Mouse (Mus musculus): ENCODE measurements around the gene Smim4. TPM values are rescaled to one million over a fixed set of nuclear protein-coding genes. Genes with fewer than 3 reads are reported as not detected.
A peak's percentile ranks its signal among the peaks of the same experiment; 100 is the strongest.

The Smim4 gene
- 70.5 TPM for polyA plus RNA-seq (2012; fragmentation: generic; extraction: Trizol)
- long read RNA-seq, experiment 1, transcript Smim4-201 (2 exons, 311 nt), result major isoform, 30 of 39 reads
- long read RNA-seq, experiment 1, partial matches to known transcripts, result 0 of 39 reads
- long read RNA-seq, experiment 1, other reads (novel, unspliced or antisense), result 5 of 39 reads
- long read RNA-seq, experiment 2, partial matches to known transcripts, result 0 of 2 reads
- long read RNA-seq, experiment 2, other reads (novel, unspliced or antisense), result 1 of 2 reads

GRCm38 (mm10) chr14:31128826-31129219 lies at the start of gene Smim4:
Gene Smim4 (minus strand): TSS chr14:31128956.
- Histone ChIP-seq H3K4me3 (ENCODE audit: insufficient read depth, poor library complexity, severe bottlenecking) (peak within 1 kb of the TSS; percentile 62), H3K79me3 (ENCODE audit: low read depth) (peaks cover 23% of the 10 kb centered on the region), H3K79me2 (ENCODE audit: control insufficient read depth, insufficient read depth) (peaks cover 49% of the 10 kb centered on the region), H3ac (ENCODE audit: control insufficient read depth, insufficient read length, low read depth) (peak within 1 kb of the TSS; percentile 95), H3K27me3 (ENCODE audit: control insufficient read depth, insufficient read depth, insufficient read length) (no peaks in the 10 kb centered on the region), H3K36me3 (ENCODE audit: control insufficient read depth, insufficient read depth) (peaks cover 9% of the 10 kb centered on the region)
- TF ChIP-seq MYOG (IDR thresholded peaks at IDR 0.05; ENCODE audit: control insufficient read depth, extremely low read depth, insufficient read length) (no peak), MAX (IDR thresholded peaks at IDR 0.05) (peak; percentile 63), CTCF (IDR thresholded peaks at IDR 0.05; ENCODE audit: control insufficient read depth, insufficient read depth, insufficient read length) (peak; percentile 69), USF1 (IDR thresholded peaks at IDR 0.05; ENCODE audit: low read depth) (peak; percentile 62), CEBPB (IDR thresholded peaks at IDR 0.05; ENCODE audit: low read depth) (no peak)

GRCm38 (mm10) chr14:31177715-31178114 lies 49.0 kb upstream of the Smim4 start:
- Histone ChIP-seq H3K27me3 (ENCODE audit: control insufficient read depth, insufficient read depth, insufficient read length) (no peaks in the 10 kb centered on the region), H3K79me2 (ENCODE audit: control insufficient read depth, insufficient read depth) (peaks cover 6% of the 10 kb centered on the region), H3K79me3 (ENCODE audit: low read depth) (peaks cover 6% of the 10 kb centered on the region), H3ac (ENCODE audit: control insufficient read depth, insufficient read length, low read depth) (no peak overlapping the region), H3K36me3 (ENCODE audit: control insufficient read depth, insufficient read depth) (peaks cover 93% of the 10 kb centered on the region), H3K4me3 (ENCODE audit: insufficient read depth, poor library complexity, severe bottlenecking) (no peak overlapping the region)
- no peak for TF ChIP-seq USF1 (IDR thresholded peaks at IDR 0.05; ENCODE audit: low read depth)
- TF ChIP-seq CTCF (IDR thresholded peaks at IDR 0.05; ENCODE audit: control insufficient read depth, insufficient read depth, insufficient read length), result no peak
- no peak for TF ChIP-seq MYOG (IDR thresholded peaks at IDR 0.05; ENCODE audit: control insufficient read depth, extremely low read depth, insufficient read length)
- no peak for TF ChIP-seq MAX (IDR thresholded peaks at IDR 0.05)
- no peak for TF ChIP-seq FOSL1 (IDR thresholded peaks at IDR 0.05; ENCODE audit: insufficient read depth, low read length, poor library complexity, severe bottlenecking)
- no peak for TF ChIP-seq MYOD1 (IDR thresholded peaks at IDR 0.05; ENCODE audit: control insufficient read depth, insufficient read length, low read depth)
- no peak for TF ChIP-seq CEBPB (IDR thresholded peaks at IDR 0.05; ENCODE audit: low read depth)

- peaks cover 93% of the 10 kb centered on the region for H3K36me3 ChIP-seq (ENCODE audit: control insufficient read depth, insufficient read depth)
- no peak overlapping the region for H3ac ChIP-seq (ENCODE audit: control insufficient read depth, insufficient read length, low read depth)
- H3K79me3 ChIP-seq (ENCODE audit: low read depth), result peaks cover 6% of the 10 kb centered on the region
- TF ChIP-seq USF1 (IDR thresholded peaks at IDR 0.05; ENCODE audit: low read depth), result no peak
- no peak for TF ChIP-seq CEBPB (IDR thresholded peaks at IDR 0.05; ENCODE audit: low read depth)
- TF ChIP-seq MYOD1 (IDR thresholded peaks at IDR 0.05; ENCODE audit: control insufficient read depth, insufficient read length, low read depth), result no peak
- TF ChIP-seq MAX (IDR thresholded peaks at IDR 0.05), result no peak
- peaks cover 6% of the 10 kb centered on the region for H3K79me2 ChIP-seq (ENCODE audit: control insufficient read depth, insufficient read depth)
- no peak overlapping the region for H3K4me3 ChIP-seq (ENCODE audit: insufficient read depth, poor library complexity, severe bottlenecking)
- no peaks in the 10 kb centered on the region for H3K27me3 ChIP-seq (ENCODE audit: control insufficient read depth, insufficient read depth, insufficient read length)
Observed at GRCm38 (mm10) chr14:31177287-31177686, 48.5 kb upstream of the Smim4 start.

- no peak overlapping the region for H3K4me3 ChIP-seq (ENCODE audit: insufficient read depth, poor library complexity, severe bottlenecking)
- H3ac ChIP-seq (ENCODE audit: control insufficient read depth, insufficient read length, low read depth), result no peak overlapping the region
- peaks cover 6% of the 10 kb centered on the region for H3K79me2 ChIP-seq (ENCODE audit: control insufficient read depth, insufficient read depth)
- TF ChIP-seq MYOG (IDR thresholded peaks at IDR 0.05; ENCODE audit: control insufficient read depth, extremely low read depth, insufficient read length), result no peak
- H3K36me3 ChIP-seq (ENCODE audit: control insufficient read depth, insufficient read depth), result peaks cover 75% of the 10 kb centered on the region
- H3K79me3 ChIP-seq (ENCODE audit: low read depth), result peaks cover 2% of the 10 kb centered on the region
- no peaks in the 10 kb centered on the region for H3K27me3 ChIP-seq (ENCODE audit: control insufficient read depth, insufficient read depth, insufficient read length)
Observed at GRCm38 (mm10) chr14:31173537-31173936, 44.8 kb upstream of the Smim4 start.

DNA sequence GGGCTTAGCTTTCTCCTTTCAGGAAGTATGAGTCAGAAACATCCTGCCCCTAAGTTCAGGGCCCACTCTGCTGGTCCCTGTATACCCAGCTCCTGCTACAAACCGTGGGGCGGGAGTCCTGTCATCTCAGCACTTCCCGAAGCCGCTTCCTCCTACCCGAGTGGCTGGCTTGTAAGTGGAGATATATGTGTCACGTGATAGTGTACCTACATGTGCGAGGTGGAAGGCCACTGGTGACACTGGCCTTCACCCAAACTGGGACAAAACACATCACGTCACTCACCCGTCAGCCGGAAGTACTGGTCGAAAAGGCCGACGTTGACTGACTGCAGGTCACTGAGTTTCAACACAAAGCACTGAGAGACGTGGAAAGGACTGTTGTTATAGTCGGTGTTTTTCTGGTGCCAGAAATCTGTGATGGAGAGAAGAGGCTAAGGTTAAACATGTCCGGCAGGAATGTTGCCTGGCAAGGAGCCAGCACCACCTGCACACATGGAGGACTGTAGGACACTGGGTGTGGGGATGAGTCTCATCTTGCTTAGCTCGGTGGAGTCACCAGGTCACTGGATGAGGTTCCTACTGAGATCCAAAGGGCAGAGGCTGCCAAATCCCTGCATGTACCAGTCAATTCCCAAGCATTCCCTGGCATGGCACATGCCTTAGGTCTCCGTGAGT lies 44.2 kb upstream of the Smim4 start:
- Histone ChIP-seq H3K4me3 (ENCODE audit: insufficient read depth, poor library complexity, severe bottlenecking) (no peak overlapping the region), H3K79me2 (ENCODE audit: control insufficient read depth, insufficient read depth) (peaks cover 6% of the 10 kb centered on the region), H3ac (ENCODE audit: control insufficient read depth, insufficient read length, low read depth) (no peak overlapping the region), H3K36me3 (ENCODE audit: control insufficient read depth, insufficient read depth) (peaks cover 69% of the 10 kb centered on the region), H3K27me3 (ENCODE audit: control insufficient read depth, insufficient read depth, insufficient read length) (no peaks in the 10 kb centered on the region), H3K79me3 (ENCODE audit: low read depth) (no peaks in the 10 kb centered on the region)
- TF ChIP-seq MYOD1 (IDR thresholded peaks at IDR 0.05; ENCODE audit: control insufficient read depth, insufficient read length, low read depth) (no peak), USF1 (IDR thresholded peaks at IDR 0.05; ENCODE audit: low read depth) (no peak), CEBPB (IDR thresholded peaks at IDR 0.05; ENCODE audit: low read depth) (no peak), MAX (IDR thresholded peaks at IDR 0.05) (no peak), MYOG (IDR thresholded peaks at IDR 0.05; ENCODE audit: control insufficient read depth, extremely low read depth, insufficient read length) (no peak), FOSL1 (IDR thresholded peaks at IDR 0.05; ENCODE audit: insufficient read depth, low read length, poor library complexity, severe bottlenecking) (no peak)

GRCm38 (mm10) chr14:31171821-31172220 lies 43.1 kb upstream of the Smim4 start:
- TF ChIP-seq CTCF (IDR thresholded peaks at IDR 0.05; ENCODE audit: control insufficient read depth, insufficient read depth, insufficient read length) (no peak), USF1 (IDR thresholded peaks at IDR 0.05; ENCODE audit: low read depth) (no peak), MAX (IDR thresholded peaks at IDR 0.05) (no peak), MYOD1 (IDR thresholded peaks at IDR 0.05; ENCODE audit: control insufficient read depth, insufficient read length, low read depth) (no peak), MYOG (IDR thresholded peaks at IDR 0.05; ENCODE audit: control insufficient read depth, extremely low read depth, insufficient read length) (no peak), FOSL1 (IDR thresholded peaks at IDR 0.05; ENCODE audit: insufficient read depth, low read length, poor library complexity, severe bottlenecking) (no peak), CEBPB (IDR thresholded peaks at IDR 0.05; ENCODE audit: low read depth) (no peak)
- Histone ChIP-seq H3K4me3 (ENCODE audit: insufficient read depth, poor library complexity, severe bottlenecking) (no peak overlapping the region), H3ac (ENCODE audit: control insufficient read depth, insufficient read length, low read depth) (no peak overlapping the region), H3K79me3 (ENCODE audit: low read depth) (no peaks in the 10 kb centered on the region), H3K27me3 (ENCODE audit: control insufficient read depth, insufficient read depth, insufficient read length) (no peaks in the 10 kb centered on the region), H3K79me2 (ENCODE audit: control insufficient read depth, insufficient read depth) (peaks cover 6% of the 10 kb centered on the region), H3K36me3 (ENCODE audit: control insufficient read depth, insufficient read depth) (peaks cover 58% of the 10 kb centered on the region)
